Comparison of ENCODE assay signal across 8 mouse cellular contexts in genomic region chr2:91649553-91650359, GRCm38 (mm10). TPM values are rescaled to one million over a fixed set of nuclear protein-coding genes. Genes with fewer than 3 reads are reported as not detected.
DNase-seq lines count a peak whose midpoint lies in the region; ATAC-seq lines count a peak whose summit lies in the region.

Zfp408 (minus strand) TSS chr2:91649791.
Arhgap1 (plus strand) TSS chr2:91649860.

- peaks cover 20% of the 10 kb centered on the region for H3K4me1 ChIP-seq in lung, embryonic 16.5 days (replicated peaks; ENCODE audit: control insufficient read depth, insufficient read depth, low read length)

- peak; percentile 82 to 91 for ATAC-seq in hematopoietic stem cell, adult 5-6 weeks (replicated peaks in 1 of 2; ENCODE audit: insufficient read depth in 1 of 2, low FRiP score in 2 of 2, low TSS enrichment in 1 of 2, low read depth in 1 of 2, poor library complexity in 2 of 2, severe bottlenecking in 2 of 2)
- ATAC-seq in lung, embryonic 16.5 days (ENCODE audit: low read depth) = peak; percentile 97

- H3K36me3 ChIP-seq in lung, embryonic 16.5 days (ENCODE audit: control insufficient read depth, insufficient read depth, low read length) = peaks cover 34% of the 10 kb centered on the region

- H3K27ac ChIP-seq in lung, embryonic 16.5 days (ENCODE audit: low read length) = peak within 1 kb of the TSS; percentile 91

- DNase-seq in MEL-GATA-1-ER (ENCODE audit: extremely low read depth, low read depth) = peak; percentile 98
- peak; percentile 97 for DNase-seq in cerebellum, adult 8-10 months
- DNase-seq in forelimb bud, embryonic 11.5 days (ENCODE audit: low read depth, low spot score) = peak; percentile 97
- peak; percentile 96 for DNase-seq in layer of hippocampus, adult 9-10 months (ENCODE audit: low spot score)
- peak; percentile 86 for DNase-seq in ovary, postnatal 10 days (ENCODE audit: low spot score)
- peak; percentile 95 to 96 for DNase-seq in thymus, postnatal 10 days (ENCODE audit: low spot score in 2 of 2)

- peak within 1 kb of the TSS; percentile 86 for H3K9ac ChIP-seq in lung, embryonic 16.5 days (ENCODE audit: low read length)

- no peaks in the 10 kb centered on the region for H3K9me3 ChIP-seq in lung, embryonic 16.5 days (ENCODE audit: control insufficient read depth, low read length)

- H3K27me3 ChIP-seq in lung, embryonic 16.5 days (ENCODE audit: control insufficient read depth, insufficient read depth, low read depth, low read length) = no peaks in the 10 kb centered on the region

- WGBS in lung, embryonic 16.5 days = under 1% methylated on average over 44 of the region's 44 CpGs

- peak within 1 kb of the TSS; percentile 74 for H3K4me3 ChIP-seq in lung, embryonic 16.5 days (ENCODE audit: low read length)

- peak within 1 kb of the TSS; percentile 82 for H3K4me2 ChIP-seq in lung, embryonic 16.5 days (ENCODE audit: low read depth, low read length)

RNA-seq across cellular contexts. Expression of gene Zfp408, which starts in this region (rescaled TPM):
- total RNA-seq in hematopoietic stem cell, adult 5-6 weeks (2017) = 8.6 and 12.4 TPM in 2 replicates
- polyA plus RNA-seq in lung, embryonic 16.5 days (2015; fragmentation: Nextera tagmentation; extraction: Ambion mirVana) = 8.4 and 12.3 TPM in 2 replicates

RNA-seq across cellular contexts. Expression of gene Arhgap1, which starts in this region (rescaled TPM):
- total RNA-seq in hematopoietic stem cell, adult 5-6 weeks (2017) = 44.0 and 53.8 TPM in 2 replicates
- polyA plus RNA-seq in lung, embryonic 16.5 days (2015; fragmentation: Nextera tagmentation; extraction: Ambion mirVana) = 157 and 159 TPM in 2 replicates

Comparison
In these comparisons a context has a peak if more than half of its experiments do, and no peak if none do; other contexts are left out.
1. Peak in every context shown above with its lines: DNase-seq, ATAC-seq, H3K4me3 ChIP-seq and H3K27ac ChIP-seq.